Mouse (Mus musculus): ENCODE results near the gene Lrrc75a.

Lrrc75a gene

GRCm38 (mm10) chr11:62591026-62591425 lies 57.3 kb downstream of the Lrrc75a start:
- no peak for DNase-seq (ENCODE audit: low read depth)

DNA sequence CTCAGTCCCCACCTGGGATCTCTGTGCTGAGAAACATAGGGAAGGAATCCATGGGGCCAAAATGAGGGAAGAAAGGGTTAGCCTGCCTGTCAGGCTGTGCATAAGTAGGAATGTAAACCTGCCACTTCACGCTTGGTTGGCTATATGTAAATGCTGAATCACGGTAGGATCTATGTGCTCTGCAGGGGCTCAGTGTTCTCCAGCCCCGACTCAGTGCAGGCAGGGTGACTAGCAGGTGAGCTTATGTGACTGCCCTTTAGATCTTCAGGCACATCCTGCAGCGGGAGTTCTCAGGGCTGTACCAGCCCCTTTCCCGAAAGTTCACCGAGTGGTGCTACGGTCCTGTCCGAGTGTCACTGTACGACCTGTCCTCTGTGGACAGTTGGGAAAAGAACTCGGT lies 58.9 kb downstream of the Lrrc75a start:
- DNase-seq (ENCODE audit: low read depth) = no peak

DNA sequence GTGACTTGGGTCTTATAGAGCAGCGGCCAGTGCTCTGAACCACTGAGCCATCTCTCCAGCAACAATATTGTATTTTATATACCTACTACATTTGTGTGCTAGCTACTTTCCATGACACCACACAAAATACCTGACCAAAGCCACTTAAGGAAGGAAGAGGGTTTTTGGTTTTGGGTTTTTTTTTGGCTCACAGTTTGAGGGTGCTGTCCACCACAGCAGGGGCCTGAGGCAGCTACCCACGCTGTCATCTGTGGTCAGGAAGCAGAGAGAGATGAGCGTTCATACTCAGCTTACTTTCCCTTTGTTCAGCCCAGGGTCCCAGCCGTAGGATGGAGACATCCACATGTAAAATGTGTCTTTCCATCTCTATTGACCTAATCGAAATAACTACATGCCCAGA lies 61.3 kb downstream of the Lrrc75a start:
- peak; percentile 72 for DNase-seq (ENCODE audit: low read depth)

DNA sequence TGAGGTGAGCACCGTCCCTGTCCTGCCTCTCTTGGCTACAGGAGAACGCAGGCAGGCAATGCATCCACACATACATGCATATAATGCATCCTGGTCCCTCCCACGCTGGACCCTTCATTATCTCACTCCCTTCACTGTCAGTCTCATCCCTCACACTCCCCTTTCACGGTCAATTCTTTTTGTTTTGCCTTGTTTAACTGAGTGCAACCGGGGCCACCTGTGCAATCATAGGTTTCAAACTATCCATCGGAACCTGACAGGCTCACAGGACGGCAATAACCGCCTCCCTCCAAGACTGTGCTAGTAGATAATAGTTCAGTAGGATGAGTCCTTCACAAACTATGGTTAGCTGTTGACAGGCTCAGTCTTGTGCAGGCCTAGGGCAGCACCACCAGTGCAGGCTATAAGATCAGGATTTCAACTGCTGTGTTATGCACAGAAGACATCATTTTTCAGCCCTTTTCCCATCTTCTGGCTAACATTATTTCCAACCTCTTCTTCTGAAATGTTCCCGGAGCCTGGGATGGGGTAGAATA lies 63.6 kb downstream of the Lrrc75a start:
- DNase-seq (ENCODE audit: low read depth) = no peak

DNA sequence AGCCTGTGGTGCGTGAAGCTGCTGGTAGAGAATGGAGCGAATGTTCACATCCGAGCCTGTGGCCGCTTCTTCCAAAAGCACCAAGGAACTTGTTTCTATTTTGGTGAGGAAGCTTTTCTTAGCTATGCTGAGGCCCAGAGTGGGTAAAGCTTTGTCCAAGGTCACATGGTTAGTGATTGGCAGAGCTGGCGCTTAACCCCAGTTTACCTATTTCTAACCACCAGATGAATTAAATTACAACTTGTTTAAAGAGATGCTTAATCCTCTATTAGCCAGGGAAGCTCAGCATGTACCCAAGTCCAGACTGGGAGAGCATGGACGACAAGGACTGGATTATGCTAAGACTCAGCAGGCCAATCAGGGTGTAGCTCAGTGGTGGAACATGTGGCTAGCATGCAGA lies 65.3 kb downstream of the Lrrc75a start:
- no peak for DNase-seq (ENCODE audit: low read depth)

- DNase-seq (ENCODE audit: low read depth) = peak; percentile 93
These were observed 71.7 kb downstream of the Lrrc75a start for GRCm38 (mm10) chr11:62576530-62577152.

DNA sequence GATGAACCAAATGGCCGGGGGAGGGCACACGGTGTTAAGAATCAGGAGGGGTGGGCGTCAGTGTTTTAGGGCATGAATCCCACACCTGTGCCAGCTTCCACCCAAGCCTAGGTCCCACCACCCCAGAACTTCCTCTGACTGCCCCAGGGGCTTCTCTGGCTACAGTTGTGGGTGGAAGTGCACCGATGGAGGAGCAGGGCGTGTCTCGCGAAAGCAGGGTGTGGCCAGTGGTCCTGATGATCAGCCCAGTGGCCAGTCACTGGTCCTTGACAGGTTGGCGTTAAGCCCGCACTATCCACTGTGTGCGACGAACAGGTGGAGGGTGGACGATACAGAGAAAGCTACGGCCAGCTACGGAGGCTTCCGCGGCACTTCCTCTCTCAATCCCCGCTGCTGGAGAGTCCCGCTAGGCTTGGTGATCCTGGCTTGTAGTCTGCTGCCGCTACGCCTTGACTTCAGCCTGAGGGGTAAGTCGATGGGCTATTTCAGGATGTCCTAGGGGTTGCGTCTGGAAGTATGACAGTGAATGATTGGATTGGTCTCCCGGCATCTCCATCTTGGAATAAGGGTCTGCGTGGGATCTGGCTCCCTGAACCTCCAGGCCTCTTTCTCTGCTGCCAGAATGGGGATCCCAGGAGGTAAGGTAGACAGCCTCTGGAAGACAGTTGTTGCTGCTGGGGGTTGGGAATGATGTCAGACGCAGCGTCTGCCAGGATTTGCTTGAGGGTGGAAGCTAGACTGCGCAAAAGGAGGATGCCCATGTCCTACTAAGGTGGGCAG lies 72.5 kb downstream of the Lrrc75a start:
- peak; percentile 71 for DNase-seq (ENCODE audit: low read depth)

DNA sequence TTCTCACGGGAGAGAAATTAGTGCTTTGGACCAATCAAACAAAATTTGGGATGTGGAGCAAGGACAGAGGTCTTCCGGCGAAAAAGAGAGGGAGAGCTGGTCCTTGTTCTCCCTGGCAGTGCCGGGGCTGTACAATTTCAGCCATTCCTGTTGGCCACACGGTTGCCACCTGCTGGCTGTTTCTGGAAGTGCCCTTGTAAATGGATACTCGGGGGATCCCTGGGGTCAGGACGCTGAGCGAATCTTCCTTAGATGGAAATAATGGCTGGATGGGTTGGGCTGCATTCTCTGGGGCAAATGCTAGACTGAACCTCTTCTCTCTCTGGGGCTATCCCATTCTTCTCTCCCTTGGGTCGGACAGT lies 73.0 kb downstream of the Lrrc75a start:
- DNase-seq (ENCODE audit: low read depth) = peak; percentile 85

DNA sequence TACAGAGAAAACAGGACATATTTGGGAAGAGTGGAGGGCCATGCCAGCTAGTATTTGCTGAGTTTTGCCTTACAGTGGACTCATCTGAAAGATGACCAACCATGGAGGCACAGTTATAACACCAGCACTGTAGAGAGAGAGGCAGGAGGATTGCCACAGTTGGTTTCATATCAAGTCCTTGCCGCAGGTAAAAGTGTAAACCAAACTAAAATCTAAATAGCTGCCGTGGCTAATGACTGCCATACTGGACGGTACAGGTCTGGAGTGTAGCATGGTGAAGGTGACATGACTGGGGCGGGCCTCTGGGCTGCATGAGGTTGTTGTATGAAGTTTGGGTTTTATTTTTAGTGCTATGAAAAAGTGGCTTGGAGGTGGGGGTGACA lies 73.6 kb downstream of the Lrrc75a start:
- DNase-seq (ENCODE audit: low read depth) = peak; percentile 42

DNA sequence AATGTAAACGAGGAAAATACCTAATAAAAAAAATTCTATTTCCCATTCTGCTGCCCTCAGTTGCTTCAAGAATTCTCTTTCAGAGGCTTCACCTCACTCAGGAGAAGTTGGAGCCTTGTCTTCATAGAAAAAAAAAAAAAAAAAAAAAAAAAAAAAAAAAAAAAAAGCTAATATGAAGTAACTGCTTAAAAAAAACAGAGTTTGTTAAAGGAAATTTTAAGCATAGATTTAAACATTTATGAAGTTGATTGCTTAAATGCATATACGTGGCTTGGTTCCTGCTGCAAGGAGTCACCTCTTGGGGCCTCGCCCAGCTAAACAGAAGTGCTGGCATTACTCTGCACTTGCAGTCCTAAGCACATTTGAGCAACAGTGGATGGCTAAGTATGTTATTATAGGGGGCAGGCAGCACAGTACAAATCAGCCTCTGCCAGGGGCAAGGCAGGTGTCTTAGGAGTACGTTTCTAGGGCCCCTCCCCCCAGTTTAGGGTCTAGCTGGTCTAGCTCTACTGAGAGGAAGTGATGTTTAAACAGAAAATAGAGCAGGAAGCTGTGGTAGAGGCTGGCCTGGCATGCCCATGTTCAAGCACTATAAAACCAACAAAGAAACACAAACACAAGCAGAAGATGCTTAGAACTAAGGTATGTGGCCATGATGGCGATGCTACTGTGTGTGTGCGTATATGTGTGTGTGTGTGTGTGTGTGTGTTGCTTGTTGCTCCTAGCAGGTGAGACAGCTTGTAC lies 74.2 kb downstream of the Lrrc75a start, which contains the start of gene Trpv2:
Trpv2 (plus strand) TSS at position 528 of the 744 bp plus-strand sequence.
- DNase-seq (ENCODE audit: low read depth) = peak; percentile 81

DNA sequence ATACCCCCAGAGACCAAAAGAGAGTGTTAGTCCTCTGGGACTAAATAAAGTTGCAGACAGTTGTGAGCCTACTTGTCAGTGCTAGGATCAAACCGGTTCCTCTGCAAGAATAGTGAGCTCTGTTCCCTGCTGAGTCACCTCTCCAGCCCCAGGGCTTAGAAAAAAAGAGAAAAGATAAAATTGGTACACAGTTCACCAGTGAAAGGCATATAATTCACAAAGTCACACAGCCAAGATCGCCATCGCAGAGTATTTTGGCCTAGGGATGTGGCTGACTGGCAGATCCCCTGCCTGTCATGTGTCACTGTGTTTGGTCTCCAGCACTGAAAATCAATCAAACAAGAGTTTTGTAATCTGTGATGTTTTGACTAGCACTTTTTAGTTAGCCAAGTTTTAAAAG lies 80.0 kb downstream of the Lrrc75a start:
- no peak for DNase-seq (ENCODE audit: low read depth)

DNA sequence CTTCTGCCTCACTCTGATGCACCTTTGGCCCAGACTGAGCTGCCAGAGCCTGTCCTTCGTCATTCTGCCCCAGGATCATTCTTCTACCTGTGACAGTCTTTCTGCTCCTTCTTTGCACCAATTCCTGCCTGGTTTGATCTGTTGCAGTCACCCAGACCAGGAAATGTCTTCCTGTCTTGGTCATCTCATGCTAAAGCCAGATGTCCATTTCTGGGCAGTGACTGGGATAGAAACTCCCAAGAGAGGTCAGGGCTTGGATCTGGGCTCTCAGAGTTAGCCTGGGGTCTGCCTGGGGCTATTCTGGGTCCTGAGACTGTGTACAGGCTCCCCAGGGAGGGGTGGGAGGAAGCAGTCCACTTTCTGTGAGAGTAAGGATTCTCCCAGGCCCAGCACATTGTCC lies 82.1 kb downstream of the Lrrc75a start:
- no peak for DNase-seq (ENCODE audit: low read depth)

- DNase-seq (ENCODE audit: low read depth) = no peak
These were observed 82.6 kb downstream of the Lrrc75a start for GRCm38 (mm10) chr11:62565747-62566146.

- DNase-seq (ENCODE audit: low read depth) = no peak
These were observed 84.7 kb downstream of the Lrrc75a start for GRCm38 (mm10) chr11:62563590-62563989.

GRCm38 (mm10) chr11:62560463-62561016 lies 87.8 kb downstream of the Lrrc75a start:
- no peak for DNase-seq (ENCODE audit: low read depth)

GRCm38 (mm10) chr11:62558961-62559646 lies 89.2 kb downstream of the Lrrc75a start:
- peak; percentile 51 for DNase-seq (ENCODE audit: low read depth)

DNA sequence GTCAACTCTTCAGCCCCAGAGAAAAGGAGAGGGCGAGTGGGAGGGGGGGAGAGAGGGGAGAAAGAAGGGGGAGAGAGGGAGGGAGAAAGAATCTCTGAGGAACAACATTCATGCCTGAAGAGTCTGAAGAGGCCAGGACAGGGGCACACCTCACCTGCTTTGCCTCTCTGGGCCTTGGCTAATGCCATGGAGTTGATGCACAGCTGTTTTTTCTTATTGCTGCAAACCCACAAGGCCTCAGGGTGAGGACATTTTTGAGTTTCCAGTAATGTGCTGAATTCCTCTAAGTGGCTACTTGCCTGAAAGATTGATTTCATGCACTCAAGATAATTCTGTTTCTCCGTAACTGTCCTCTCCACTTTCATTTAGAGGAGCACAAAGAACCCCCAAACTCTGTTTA lies 90.2 kb downstream of the Lrrc75a start:
- no peak for DNase-seq (ENCODE audit: low read depth)

GRCm38 (mm10) chr11:62557205-62557604 lies 91.1 kb downstream of the Lrrc75a start:
- DNase-seq (ENCODE audit: low read depth) = no peak

GRCm38 (mm10) chr11:62555896-62556412 lies 92.4 kb downstream of the Lrrc75a start:
- no peak for DNase-seq (ENCODE audit: low read depth)

DNA sequence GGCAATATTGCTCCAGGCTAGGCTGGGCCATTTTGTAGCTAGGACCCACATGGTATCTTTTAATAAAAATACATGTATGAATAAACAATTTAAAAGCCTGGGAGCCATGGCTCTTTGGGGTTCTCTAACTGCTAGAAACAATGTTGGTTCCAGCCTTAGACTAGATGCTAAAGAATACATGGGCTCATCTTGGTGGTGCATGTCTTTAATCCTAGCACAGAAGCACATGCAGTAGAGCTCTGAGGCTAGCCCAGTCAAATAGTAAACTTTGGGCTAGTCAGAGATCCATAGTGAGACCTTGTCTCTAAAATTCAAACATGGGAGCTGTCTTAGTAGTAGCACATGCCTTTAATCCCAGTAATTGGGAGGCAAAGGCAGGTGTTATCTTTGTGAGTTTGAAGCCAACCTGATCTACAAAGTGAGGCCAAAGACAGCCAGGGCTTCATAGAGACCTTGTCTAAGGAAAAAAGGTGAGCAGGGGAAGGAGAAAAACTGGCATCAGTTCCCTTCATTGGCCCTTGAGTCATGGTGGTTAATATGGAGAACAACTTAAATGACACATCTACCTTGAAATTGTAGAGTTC lies 93.3 kb downstream of the Lrrc75a start:
- no peak for DNase-seq (ENCODE audit: low read depth)

Measured in 416B (cell line).